Mouse (Mus musculus) midbrain, embryonic 14.5 days (tissue): ENCODE measurements around the gene Trappc10. TPM values are rescaled to one million over a fixed set of nuclear protein-coding genes. Genes with fewer than 3 reads are reported as not detected.
"Not testable (repeated sequence)": the region's sequence is repeated elsewhere in the genome, so short reads cannot be mapped to it uniquely, and the experiment has no call there.

Source experiments
- ATAC-seq: fragments of 200-750 bp; cut with Nextera tagmentation; 2 replicates; pipeline ENCODE4 v1.8.0; 2017; ENCODE audit warnings: moderate number of reproducible peaks, moderate library complexity; ENCODE audit not compliant: low FRiP score, low TSS enrichment
- DNase-seq: peaks from one replicate; pipeline ENCODE4 v3.0.0-alpha.2; 2015
- H3K27ac ChIP-seq: fragments of 300-500 bp; sonication (generic); replicated peaks from 2 replicates; pipeline ENCODE4 v1.5.1; 2014; ENCODE audit warnings: mild to moderate bottlenecking, low read depth, low read length, moderate library complexity
- H3K27me3 ChIP-seq: fragments of 300-500 bp; sonication (generic); 2 replicates; pipeline ENCODE4 v1.6.1; 2014; ENCODE audit warnings: low read length, control low read depth, mixed read lengths; ENCODE audit not compliant: control insufficient read depth, insufficient read depth
- H3K36me3 ChIP-seq: fragments of 300-500 bp; sonication (generic); 2 replicates; pipeline ENCODE4 v1.6.1; 2014; ENCODE audit warnings: low read length, control low read depth; ENCODE audit not compliant: control insufficient read depth, insufficient read depth
- H3K4me1 ChIP-seq: fragments of 300-500 bp; sonication (generic); 2 replicates; pipeline ENCODE4 v1.6.1; 2014; ENCODE audit warnings: mild to moderate bottlenecking, antibody characterized with exemption, low read length, control low read depth; ENCODE audit not compliant: control insufficient read depth, insufficient read depth
- H3K4me2 ChIP-seq: fragments of 300-500 bp; sonication (generic); 2 replicates; pipeline ENCODE4 v1.6.1; 2014; ENCODE audit warnings: mild to moderate bottlenecking, low read length, moderate library complexity
- H3K4me3 ChIP-seq: fragments of 300-500 bp; sonication (generic); replicated peaks from 2 replicates; pipeline ENCODE4 v1.5.1; 2014; ENCODE audit warnings: low read depth, low read length
- H3K9ac ChIP-seq: fragments of 300-500 bp; sonication (generic); replicated peaks from 2 replicates; pipeline ENCODE4 v1.6.1; 2014; ENCODE audit warnings: mild to moderate bottlenecking, low read length, moderate library complexity
- H3K9me3 ChIP-seq: fragments of 300-500 bp; sonication (generic); 2 replicates; pipeline ENCODE4 v1.6.1; 2016; ENCODE audit warnings: low read length, control low read depth, mixed read lengths; ENCODE audit not compliant: control insufficient read depth
- WGBS: fragments of 180-500 bp; shearing (Covaris S2); extraction: QIAGEN DNeasy Blood & Tissue Kit; methylation state at CpG from one replicate; pipeline ENCODE4 v1.1.7; 2014; 5-methylcytosine and 5-hydroxymethylcytosine counted together
- polyA plus RNA-seq: library from polyadenylated mRNA; unstranded; fragments of >200 nt; fragmentation: Nextera tagmentation; extraction: Ambion mirVana; gene quantifications from 2 replicates; pipeline ENCODE4 v1.2.1, GENCODE M21; 2014

The Trappc10 gene
- polyA plus RNA-seq, 1 experiment from 2014 or later, result 33.4 TPM

DNA sequence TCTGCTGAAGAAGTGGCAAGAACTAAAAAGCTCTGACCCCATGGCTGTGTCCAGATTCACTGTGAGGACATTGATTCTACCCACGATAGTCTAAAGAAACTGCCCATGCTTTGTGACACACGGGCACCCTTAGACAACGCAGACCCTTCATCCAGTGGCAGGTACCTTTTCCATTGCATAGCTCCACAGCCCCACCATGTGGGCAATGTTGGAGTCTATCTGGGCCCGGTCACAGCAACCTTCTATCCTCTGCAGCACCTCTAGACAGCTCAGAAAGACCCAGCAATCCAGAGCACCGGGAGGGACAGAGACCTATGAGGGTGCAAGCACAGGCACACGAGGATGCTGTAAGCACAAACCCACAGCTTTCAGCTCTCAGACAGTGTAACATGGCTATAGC is 33.1 kb downstream of the Trappc10 start:
- Histone ChIP-seq H3K9me3 (no peaks in the 10 kb centered on the region), H3K27me3 (no peaks in the 10 kb centered on the region), H3K4me3 (no peak overlapping the region), H3K27ac (no peak overlapping the region), H3K36me3 (peaks cover 99% of the 10 kb centered on the region), H3K9ac (no peak overlapping the region), H3K4me1 (no peaks in the 10 kb centered on the region), H3K4me2 (no peak overlapping the region)
- DNase-seq, result peak; percentile 13
- WGBS, result 74% methylated on average over 6 of the region's 6 CpGs
- no peak for ATAC-seq

DNA sequence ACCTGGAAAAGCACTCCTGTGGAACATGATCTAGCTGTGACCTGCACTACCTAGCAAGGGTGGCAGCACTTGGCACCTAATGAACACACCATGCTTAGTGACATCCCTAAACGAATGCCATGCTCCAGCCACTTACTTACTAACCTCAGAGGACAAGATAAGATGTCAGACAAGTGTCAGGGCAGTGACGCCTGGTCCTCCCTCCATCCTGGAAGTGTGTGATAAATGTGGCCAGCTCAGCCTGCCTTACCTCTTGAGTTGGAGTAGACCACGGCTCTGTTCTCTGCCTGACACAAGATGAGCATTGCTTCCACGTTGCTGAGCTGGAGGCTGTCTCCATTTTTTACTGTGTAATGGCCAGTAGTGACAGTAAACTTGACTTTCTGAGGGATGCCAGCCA is 43.3 kb downstream of the Trappc10 start:
- DNase-seq, result no peak
- WGBS, result 96% methylated on average over 4 of the region's 4 CpGs

DNA sequence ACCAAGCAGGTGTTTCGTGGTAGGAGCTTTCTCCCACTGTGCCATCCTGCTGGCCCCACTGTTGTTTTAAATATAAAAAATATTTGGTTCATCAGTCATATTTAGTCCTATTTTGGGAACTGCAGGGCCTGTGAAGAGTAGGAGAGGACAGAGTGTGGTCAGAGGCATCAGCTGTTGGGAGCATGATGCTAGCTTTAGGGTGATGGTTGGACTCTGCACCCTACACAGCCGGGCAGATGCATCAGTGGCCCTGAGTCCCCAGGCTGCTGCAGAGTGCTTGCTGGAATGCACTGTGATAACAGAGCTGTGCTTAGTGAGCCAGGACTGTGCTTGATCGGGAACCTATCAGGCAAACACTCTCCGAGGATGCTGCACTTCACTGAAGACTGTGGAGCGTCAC is 51.5 kb downstream of the Trappc10 start:
- 93% methylated on average over 5 of the region's 5 CpGs for WGBS
- no peak for DNase-seq
- no peak overlapping the region for H3K4me2 ChIP-seq
- no peaks in the 10 kb centered on the region for H3K27me3 ChIP-seq
- H3K9me3 ChIP-seq, result no peaks in the 10 kb centered on the region
- ATAC-seq, result no peak
- H3K9ac ChIP-seq, result no peak overlapping the region
- no peaks in the 10 kb centered on the region for H3K4me1 ChIP-seq
- H3K36me3 ChIP-seq, result peaks cover 100% of the 10 kb centered on the region
- H3K4me3 ChIP-seq, result no peak overlapping the region
- H3K27ac ChIP-seq, result no peak overlapping the region

More for the DNA sequence above, 43.3 kb downstream of the Trappc10 start:
- Histone ChIP-seq H3K27me3 (no peaks in the 10 kb centered on the region), H3K4me1 (no peaks in the 10 kb centered on the region), H3K4me3 (no peak overlapping the region), H3K9me3 (no peaks in the 10 kb centered on the region), H3K36me3 (peaks cover 99% of the 10 kb centered on the region), H3K27ac (no peak overlapping the region), H3K9ac (no peak overlapping the region), H3K4me2 (no peak overlapping the region)
- no peak for ATAC-seq

DNA sequence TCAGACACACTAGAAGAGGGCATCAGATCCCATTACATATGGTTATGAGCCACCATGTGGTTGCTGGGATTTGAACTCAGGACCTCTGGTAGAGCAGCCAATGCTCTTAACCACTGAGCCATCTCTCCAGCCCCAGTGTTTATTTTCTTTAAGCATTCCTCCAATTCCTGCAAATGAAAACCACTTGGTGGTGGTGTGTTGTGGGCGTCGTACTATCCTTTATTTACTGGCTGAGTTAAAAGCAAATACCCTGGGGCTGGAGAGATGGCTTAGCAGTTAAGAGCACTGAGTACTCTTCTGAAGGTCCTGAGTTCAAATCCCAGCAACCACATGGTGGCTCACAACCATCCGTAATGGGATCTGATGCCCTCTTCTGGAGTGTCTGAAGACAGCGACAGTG is 58.4 kb downstream of the Trappc10 start:
- not testable (repeated sequence) for H3K9ac ChIP-seq, H3K4me2 ChIP-seq, H3K27me3 ChIP-seq, DNase-seq, H3K4me1 ChIP-seq, H3K27ac ChIP-seq, ATAC-seq, H3K9me3 ChIP-seq, H3K4me3 ChIP-seq
- H3K36me3 ChIP-seq, result peaks cover 57% of the 10 kb centered on the region
- WGBS, result 97% methylated on average over 4 of the region's 4 CpGs

DNA sequence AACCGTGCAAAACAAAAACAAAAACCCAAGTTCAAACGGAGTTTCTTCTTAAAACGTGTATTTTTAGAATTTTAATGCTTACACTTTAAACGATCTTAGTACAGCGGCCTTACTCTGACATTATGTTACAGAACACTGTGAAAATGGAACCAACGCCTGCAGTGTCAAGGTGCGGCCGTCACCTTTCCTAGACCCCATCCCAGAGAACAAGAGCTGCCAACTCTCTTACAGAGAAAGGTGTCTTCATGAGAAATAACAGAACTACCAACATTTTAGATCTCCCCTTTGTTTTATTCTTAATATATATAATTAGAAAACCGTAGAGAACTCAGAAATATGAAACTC is 59.1 kb downstream of the Trappc10 start:
- Histone ChIP-seq H3K36me3 (peaks cover 57% of the 10 kb centered on the region), H3K4me2 (peak overlapping the region; percentile 89)

DNA sequence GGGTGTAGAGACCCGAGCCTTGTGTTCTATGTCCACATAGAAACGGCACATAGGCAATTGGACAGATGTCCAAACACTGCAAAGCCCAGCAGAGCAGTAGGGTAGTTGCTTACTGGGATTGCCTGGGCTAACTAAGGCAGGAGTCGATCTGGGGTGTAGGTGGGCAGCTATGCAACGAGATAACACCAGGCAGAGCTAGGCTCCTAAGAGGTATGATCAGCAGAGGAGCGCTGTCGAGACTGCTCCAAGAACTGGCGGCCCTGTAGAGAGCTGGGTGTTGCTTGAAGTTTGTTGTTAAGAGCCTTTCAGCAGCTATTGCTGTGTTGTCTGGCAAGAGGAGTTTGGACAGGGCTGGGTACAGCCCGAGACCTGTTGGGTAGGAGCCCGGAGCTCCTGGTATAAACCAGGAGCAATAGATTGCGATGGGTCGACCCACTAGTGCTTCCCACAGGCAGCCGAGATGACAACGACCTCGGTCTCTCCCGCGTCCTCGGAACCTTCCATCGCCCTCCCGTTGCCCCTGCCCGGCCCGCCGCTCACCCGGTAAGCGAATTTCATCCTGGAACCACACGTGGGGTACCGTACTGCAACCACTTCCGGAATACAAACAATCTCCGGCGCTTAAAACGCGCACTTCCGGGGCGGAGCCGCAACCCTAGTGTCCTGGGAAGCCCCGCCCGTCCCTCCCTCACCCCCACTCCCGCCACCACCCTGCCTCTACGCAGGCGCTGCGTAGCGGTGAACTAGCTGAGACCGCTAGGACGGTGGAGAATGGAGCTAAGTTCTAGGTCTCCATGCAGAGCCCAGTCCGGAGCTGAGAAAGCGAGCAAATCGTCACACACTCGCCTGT is 59.7 kb downstream of the Trappc10 start, which contains the start of gene Pwp2:
Gene Pwp2, minus strand, starts transcription at position 619 of the 850 bp plus-strand sequence.
- no peaks in the 10 kb centered on the region for H3K9me3 ChIP-seq
- H3K27me3 ChIP-seq, result no peaks in the 10 kb centered on the region
- H3K4me2 ChIP-seq, result peak within 1 kb of the TSS; percentile 89
- peak within 1 kb of the TSS; percentile 55 for H3K9ac ChIP-seq
- peak within 1 kb of the TSS; percentile 62 for H3K4me3 ChIP-seq
- ATAC-seq (peak; percentile 95), DNase-seq (peak; percentile 98)
- WGBS, result 2% methylated on average over 47 of the region's 47 CpGs
- H3K27ac ChIP-seq, result peak within 1 kb of the TSS; percentile 52
- peaks cover 57% of the 10 kb centered on the region for H3K36me3 ChIP-seq
- peaks cover 8% of the 10 kb centered on the region; the same call in 1 of the 2 replicates for H3K4me1 ChIP-seq

More for the DNA sequence above, 59.1 kb downstream of the Trappc10 start:
- peak overlapping the region; percentile 52 for H3K27ac ChIP-seq
- no peaks in the 10 kb centered on the region for H3K9me3 ChIP-seq
- ATAC-seq (peak; percentile 43; the same call in 1 of the 2 replicates), DNase-seq (no peak)
- H3K27me3 ChIP-seq, result no peaks in the 10 kb centered on the region
- H3K4me1 ChIP-seq, result peaks cover 8% of the 10 kb centered on the region; the same call in 1 of the 2 replicates
- peak overlapping the region; percentile 62 for H3K4me3 ChIP-seq
- peak overlapping the region; percentile 25; the same call in 1 of the 2 replicates for H3K9ac ChIP-seq
- 20% methylated on average over 9 of the region's 9 CpGs for WGBS

DNA sequence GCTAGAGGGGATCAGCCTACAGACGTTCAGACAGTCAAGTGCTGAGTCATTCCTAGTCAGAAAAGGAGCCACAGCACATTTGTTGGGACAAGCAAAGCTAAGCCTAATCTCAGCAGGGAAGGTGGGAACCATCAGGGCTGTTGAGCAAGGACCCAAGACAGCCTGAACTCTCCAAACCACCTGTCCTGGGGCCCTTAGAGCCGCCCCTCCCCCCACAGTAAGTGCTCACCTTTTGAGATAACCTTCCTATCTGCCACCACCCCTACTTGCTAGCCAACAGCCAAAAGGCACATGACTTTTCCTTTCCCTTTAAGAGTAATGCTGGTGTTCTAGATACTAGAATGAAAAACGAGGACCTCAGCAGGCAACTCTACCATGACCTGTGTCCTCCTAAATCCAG is 60.9 kb downstream of the Trappc10 start:
- Histone ChIP-seq H3K9ac (no peak overlapping the region), H3K4me3 (0 out of 2 replicates have a peak overlapping the region, but pooled peaks have one; percentile 62), H3K36me3 (peaks cover 57% of the 10 kb centered on the region), H3K27me3 (no peaks in the 10 kb centered on the region), H3K27ac (no peak overlapping the region), H3K4me1 (peaks cover 8% of the 10 kb centered on the region; the same call in 1 of the 2 replicates), H3K9me3 (no peaks in the 10 kb centered on the region), H3K4me2 (no peak overlapping the region)
- 90% methylated on average over 3 of the region's 3 CpGs for WGBS
- no peak for ATAC-seq
- DNase-seq, result no peak

DNA sequence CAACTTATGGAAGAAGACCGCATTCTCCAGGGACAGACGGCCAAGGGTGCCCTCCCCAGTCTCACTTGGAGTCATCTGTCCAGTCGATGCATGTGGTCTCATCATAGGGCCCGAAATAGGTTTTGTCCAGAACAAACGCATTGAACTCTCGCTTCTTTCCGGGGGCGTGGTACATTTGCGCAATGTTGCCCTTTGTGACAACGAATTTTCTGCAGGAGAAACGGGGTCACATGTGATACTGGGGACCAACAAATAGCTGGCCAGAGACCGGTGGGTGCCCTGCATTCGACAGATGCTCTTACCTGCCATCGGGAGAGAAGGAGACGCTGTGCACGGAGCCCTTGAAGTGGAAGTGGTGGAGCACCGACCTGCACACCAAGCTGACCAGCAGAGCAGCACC is 62.1 kb downstream of the Trappc10 start:
- H3K27ac ChIP-seq, result no peak overlapping the region
- H3K4me1 ChIP-seq, result peaks cover 8% of the 10 kb centered on the region; the same call in 1 of the 2 replicates
- WGBS, result 97% methylated on average over 17 of the region's 17 CpGs
- peaks cover 57% of the 10 kb centered on the region for H3K36me3 ChIP-seq
- no peak overlapping the region for H3K4me3 ChIP-seq
- H3K4me2 ChIP-seq, result no peak overlapping the region
- H3K9me3 ChIP-seq, result no peaks in the 10 kb centered on the region
- no peak for ATAC-seq
- no peak for DNase-seq
- H3K9ac ChIP-seq, result no peak overlapping the region
- no peaks in the 10 kb centered on the region for H3K27me3 ChIP-seq

DNA sequence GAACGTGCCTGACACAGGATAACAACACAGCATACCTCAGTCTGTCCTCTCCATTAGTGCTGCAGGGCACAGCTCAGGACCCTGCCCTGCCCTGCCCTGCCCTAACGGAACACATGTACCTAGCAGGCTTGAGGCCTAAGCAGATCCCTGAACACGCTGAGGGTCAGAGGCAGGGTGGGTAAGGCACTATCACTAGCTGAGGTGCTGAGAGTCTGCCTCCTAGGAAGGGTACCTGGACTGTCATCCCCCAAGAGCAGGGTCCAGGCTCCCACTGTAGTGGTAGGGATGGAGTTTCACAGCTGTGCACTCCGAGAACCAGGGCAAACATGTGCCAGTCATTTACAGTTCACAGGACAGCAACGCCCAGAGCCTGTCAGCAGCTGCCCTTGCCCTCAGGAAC is 70.0 kb downstream of the Trappc10 start:
- no peaks in the 10 kb centered on the region for H3K9me3 ChIP-seq
- WGBS, result 96% methylated on average over 5 of the region's 5 CpGs
- H3K4me3 ChIP-seq, result no peak overlapping the region
- no peak overlapping the region for H3K27ac ChIP-seq
- DNase-seq (no peak), ATAC-seq (no peak)
- no peaks in the 10 kb centered on the region for H3K27me3 ChIP-seq
- H3K4me1 ChIP-seq, result no peaks in the 10 kb centered on the region
- no peak overlapping the region for H3K4me2 ChIP-seq
- H3K9ac ChIP-seq, result no peak overlapping the region
- H3K36me3 ChIP-seq, result peaks cover 86% of the 10 kb centered on the region
